Mouse (Mus musculus) ES-E14 (cell line): ENCODE measurements around the gene Tspan13. TPM values are rescaled to one million over a fixed set of nuclear protein-coding genes. Genes with fewer than 3 reads are reported as not detected.

Experiments used
- DNase-seq: peaks from one replicate; pipeline ENCODE4 v3.0.0-alpha.2; 2013; ENCODE audit warnings: low read depth, low spot score
- H3K27ac ChIP-seq: 2 replicates; pipeline ENCODE4 v1.5.1; 2012; ENCODE audit warnings: low read depth, mild to moderate bottlenecking, low read length, moderate library complexity, mixed read lengths; ENCODE audit not compliant: poor library complexity, insufficient read depth, severe bottlenecking
- H3K36me3 ChIP-seq: 2 replicates; pipeline ENCODE4 v1.6.1; 2012; ENCODE audit warnings: mild to moderate bottlenecking, low read length, moderate library complexity, mixed read lengths; ENCODE audit not compliant: control insufficient read depth, poor library complexity, insufficient read depth, severe bottlenecking
- H3K4me1 ChIP-seq, 2 experiments: fragments of 150-350 bp in 1 of 2; sonication (generic) in 1 of 2; 2 replicates each; pipeline ENCODE4 v1.6.1; 2012; ENCODE audit warnings: low read length in 2 of 2, mild to moderate bottlenecking in 1 of 2, mixed read lengths in 1 of 2; ENCODE audit not compliant: control insufficient read depth in 2 of 2, insufficient read depth in 2 of 2, poor library complexity in 1 of 2
- H3K4me3 ChIP-seq, 2 experiments: fragments of 150-350 bp in 1 of 2; sonication (generic) in 1 of 2; 2 replicates each; pipeline ENCODE4 v1.5.1; 2012; ENCODE audit warnings: low read length in 2 of 2, low read depth in 1 of 2, mild to moderate bottlenecking in 1 of 2, mixed read lengths in 1 of 2; ENCODE audit not compliant: insufficient read depth in 1 of 2, poor library complexity in 1 of 2, severe bottlenecking in 1 of 2
- H3K9ac ChIP-seq: 2 replicates; pipeline ENCODE4 v1.6.1; 2012; ENCODE audit warnings: low read depth, mild to moderate bottlenecking, low read length, mixed read lengths; ENCODE audit not compliant: poor library complexity, insufficient read depth, severe bottlenecking
- H3K9me3 ChIP-seq: fragments of 150-350 bp; sonication (generic); 2 replicates; pipeline ENCODE4 v1.6.1; 2012; ENCODE audit warnings: low read depth, mild to moderate bottlenecking, low read length; ENCODE audit not compliant: control insufficient read depth, insufficient read depth
- CHD2 ChIP-seq: IDR thresholded peaks from 2 replicates; pipeline ENCODE4 v1.6.1; 2014; ENCODE audit warnings: mild to moderate bottlenecking, low read depth, low read length, inconsistent platforms
- HCFC1 ChIP-seq: IDR thresholded peaks from 2 replicates; pipeline ENCODE4 v1.6.1; 2012; ENCODE audit warnings: low read length, inconsistent platforms, borderline replicate concordance; ENCODE audit not compliant: insufficient read depth
- MAFK ChIP-seq: IDR thresholded peaks from 2 replicates; pipeline ENCODE4 v1.6.1; 2014; ENCODE audit warnings: mild to moderate bottlenecking, low read depth, low read length, inconsistent platforms; ENCODE audit not compliant: insufficient read depth
- ZC3H11A ChIP-seq: IDR thresholded peaks from 2 replicates; pipeline ENCODE4 v1.6.1; 2012; ENCODE audit warnings: low read depth, mild to moderate bottlenecking, inconsistent platforms, low read length, borderline replicate concordance
- ZNF384 ChIP-seq: IDR thresholded peaks from 2 replicates; pipeline ENCODE4 v1.6.1; 2012; ENCODE audit warnings: low read depth, low read length, inconsistent platforms
- in situ Hi-C, 2 experiments: fragments of 600-800 bp; cut with MboI; formaldehyde crosslinking; loops; one replicate each; pipeline ENCODE4 v1.15.1; 2025; ENCODE audit warnings: low sequenced_read_pairs in 2 of 2, inconsistent platforms in 1 of 2; ENCODE audit not compliant: unreplicated experiment in 2 of 2
- total RNA-seq: library from RNA; depleted of rRNA; stranded (reverse); fragments of 300-350 nt; gene quantifications from 2 replicates; pipeline ENCODE4 v1.2.3, GENCODE M21; 2012

Gene Tspan13
- total RNA-seq, 1 experiment = 31.9 TPM

DNA sequence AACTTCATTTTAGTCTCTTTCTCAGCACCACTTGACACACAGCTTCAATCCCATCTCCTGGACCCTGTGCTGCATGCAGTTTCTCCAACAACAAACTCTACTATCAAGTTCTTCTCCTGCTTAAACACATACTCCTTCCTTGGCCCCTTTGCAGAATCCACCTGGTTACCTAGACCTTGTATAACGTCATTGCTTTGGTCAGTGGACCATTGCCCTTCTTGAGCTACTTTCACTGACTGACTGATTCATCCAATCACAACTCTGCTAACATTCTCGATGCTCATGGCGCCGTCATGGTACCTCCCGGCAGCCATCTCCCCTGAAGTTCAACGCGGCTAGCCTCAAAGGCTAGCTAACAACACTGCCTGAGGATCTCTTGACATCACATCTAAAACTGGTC, 6.2 kb downstream of the Tspan13 start:
- Histone ChIP-seq H3K9me3 (no peaks in the 10 kb centered on the region), H3K36me3 (no peaks in the 10 kb centered on the region), H3K4me1 (no peaks in the 10 kb centered on the region), H3K9ac (no peak overlapping the region), H3K27ac (no peak overlapping the region), H3K4me3 (no peak overlapping the region)
- TF ChIP-seq MAFK (no peak), HCFC1 (no peak), CHD2 (no peak), ZNF384 (no peak), ZC3H11A (no peak)
- no peak for DNase-seq
- in situ Hi-C loops = no loop called here

DNA sequence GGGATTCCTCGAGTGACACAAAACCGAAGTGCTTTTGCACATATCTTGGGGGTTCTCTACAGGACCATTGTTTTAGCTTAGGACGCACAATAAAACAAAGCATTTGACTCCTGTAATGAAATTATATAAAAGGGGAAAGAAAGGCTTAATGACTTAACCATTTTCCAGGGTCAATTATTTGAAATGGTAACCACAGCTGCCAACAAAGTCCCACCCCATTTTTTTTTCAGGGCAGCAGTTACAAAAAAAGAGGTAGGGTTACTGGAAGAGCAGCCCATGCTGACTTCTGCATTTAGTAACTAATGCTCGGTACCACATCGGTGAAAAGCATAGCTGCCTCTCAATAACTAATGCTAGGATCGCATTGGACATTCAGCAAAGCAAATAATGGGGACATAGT, 6.8 kb downstream of the Tspan13 start:
- no peaks in the 10 kb centered on the region for H3K36me3 ChIP-seq
- H3K9me3 ChIP-seq = no peaks in the 10 kb centered on the region
- no peak overlapping the region for H3K4me3 ChIP-seq
- TF ChIP-seq ZC3H11A = no peak
- H3K27ac ChIP-seq = no peak overlapping the region
- DNase-seq = no peak
- H3K9ac ChIP-seq = no peak overlapping the region
- in situ Hi-C loops = no loop called here
- no peaks in the 10 kb centered on the region for H3K4me1 ChIP-seq

DNA sequence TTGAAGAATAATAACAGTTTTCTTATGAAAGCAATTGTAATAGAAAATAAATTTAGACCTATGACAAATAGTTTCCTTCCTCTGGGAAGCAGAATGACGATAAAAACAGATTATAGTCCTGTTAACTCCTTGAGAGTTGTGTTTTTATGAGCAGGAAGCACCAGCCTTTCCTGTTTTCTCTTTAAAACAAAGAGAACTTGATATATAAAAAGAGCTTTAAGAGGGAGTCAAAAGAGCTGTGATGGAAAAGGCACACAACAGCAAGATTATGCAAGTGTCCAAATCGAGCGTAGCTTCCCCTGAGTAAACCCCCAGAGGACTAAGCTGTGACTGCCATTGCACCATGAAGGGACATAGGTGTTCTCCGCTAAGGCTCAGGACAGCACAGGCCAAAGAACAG, 9.9 kb downstream of the Tspan13 start:
- DNase-seq = no peak
- TF ChIP-seq CHD2 (no peak), MAFK (no peak)
- Histone ChIP-seq H3K4me3 (no peak overlapping the region), H3K9ac (no peak overlapping the region), H3K9me3 (no peaks in the 10 kb centered on the region), H3K4me1 (peaks cover 0 to 2% of the 10 kb centered on the region in 2 experiments; a peak in 1 of 4 replicates), H3K27ac (no peak overlapping the region), H3K36me3 (no peaks in the 10 kb centered on the region)
- in situ Hi-C loops = no loop called here

DNA sequence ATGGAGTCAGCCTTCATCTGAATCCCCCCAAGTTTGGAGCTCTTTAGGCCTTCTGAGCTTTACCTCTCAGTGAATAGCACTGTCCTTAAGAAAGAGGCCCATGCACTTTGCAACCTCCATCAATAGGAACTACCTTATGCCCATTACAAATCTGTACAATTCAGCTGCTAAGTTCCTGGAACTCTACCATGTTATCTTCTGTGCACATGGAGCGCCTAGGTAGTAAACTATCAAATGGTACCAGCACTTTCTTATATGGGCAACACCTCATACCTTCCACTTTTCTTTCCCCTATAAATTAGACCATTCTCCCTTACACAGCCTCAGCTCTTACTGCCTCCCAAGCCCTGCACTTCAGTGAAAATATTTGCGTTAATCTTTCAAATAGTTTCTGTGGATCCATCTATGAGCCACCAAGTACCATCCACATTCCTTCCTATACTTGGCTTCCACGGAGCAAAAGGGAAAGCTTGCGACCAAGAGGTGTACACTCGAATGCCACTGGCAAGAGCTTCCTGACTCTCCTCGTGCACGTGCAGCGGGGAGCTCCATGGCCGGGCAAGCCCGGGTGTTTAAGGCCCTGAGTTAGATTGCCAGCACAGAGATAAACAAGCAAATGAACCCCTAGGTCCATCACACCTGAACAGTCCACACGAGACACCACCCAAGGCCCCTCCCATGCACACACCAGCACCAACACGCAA, 11.5 kb downstream of the Tspan13 start:
- H3K9ac ChIP-seq = no peak overlapping the region
- in situ Hi-C loops = no loop called here
- H3K36me3 ChIP-seq = no peaks in the 10 kb centered on the region
- no peak for TF ChIP-seq HCFC1
- no peak for TF ChIP-seq ZC3H11A
- no peak for TF ChIP-seq ZNF384
- no peak for TF ChIP-seq CHD2
- no peak for TF ChIP-seq MAFK
- DNase-seq = no peak
- H3K9me3 ChIP-seq = no peaks in the 10 kb centered on the region
- H3K4me1 ChIP-seq = peaks cover 0 to 2% of the 10 kb centered on the region in 2 experiments; a peak in 1 of 4 replicates
- H3K27ac ChIP-seq = no peak overlapping the region
- no peak overlapping the region for H3K4me3 ChIP-seq

DNA sequence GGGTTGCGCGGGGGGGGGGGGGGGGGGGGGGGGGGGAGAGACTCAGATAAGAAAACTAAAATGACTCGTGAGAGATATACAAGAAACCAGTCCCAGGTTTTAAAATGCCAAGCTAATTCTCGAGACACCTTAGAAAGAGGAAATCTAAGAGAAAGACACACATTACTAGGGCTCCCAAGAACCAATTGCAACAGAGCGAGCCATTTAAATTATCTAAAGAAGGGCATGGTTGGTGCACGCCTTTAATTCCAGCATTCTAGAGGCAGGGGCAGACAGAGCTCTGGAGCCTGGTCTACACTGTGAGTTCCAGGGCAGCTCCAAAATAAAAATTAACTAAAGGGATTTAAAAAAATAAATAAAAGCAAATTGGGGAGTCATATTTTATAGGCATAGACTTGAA, 12.6 kb downstream of the Tspan13 start:
- no peak overlapping the region for H3K9ac ChIP-seq
- no peak overlapping the region for H3K4me3 ChIP-seq
- peaks cover 0 to 2% of the 10 kb centered on the region in 2 experiments; a peak in 1 of 4 replicates for H3K4me1 ChIP-seq
- H3K36me3 ChIP-seq = no peaks in the 10 kb centered on the region; the same call in 1 of the 2 replicates
- no peaks in the 10 kb centered on the region for H3K9me3 ChIP-seq
- no peak for TF ChIP-seq MAFK
- TF ChIP-seq HCFC1 = no peak
- no peak for TF ChIP-seq ZNF384
- no peak for TF ChIP-seq ZC3H11A
- TF ChIP-seq CHD2 = no peak
- in situ Hi-C loops = no loop called here
- H3K27ac ChIP-seq = no peak overlapping the region
- DNase-seq = no peak
